In genomic region chr4:13421494-13421893, GRCm38 (mm10) we compare ENCODE assay signal across 20 mouse cellular contexts.
DNase-seq lines count a peak whose midpoint lies in the region; ATAC-seq lines count a peak whose summit lies in the region.
"Had no signal": no experiment of that assay in that cellular context is flagged by ENCODE, and none has a peak within 500 bp of the region (broad histone marks: within the 10 kb centered on the region; RNA-seq: fewer than 3 reads in every experiment).

No protein-coding gene starts in this region.

- H3K4me3 ChIP-seq in intestine, embryonic 16.5 days (ENCODE audit: low read length) = no peak overlapping the region
- H3K4me3 ChIP-seq in forebrain, embryonic 10.5 days = no peak overlapping the region
- H3K4me3 ChIP-seq: forebrain, embryonic 12.5 days; heart, embryonic 12.5 days; midbrain, embryonic 10.5 days; neural tube, embryonic 15.5 days had no signal

- peak; percentile 94 for ATAC-seq in intestine, embryonic 16.5 days
- ATAC-seq: hindbrain, postnatal 0 days had no signal

- H3K9me3 ChIP-seq in intestine, embryonic 16.5 days (ENCODE audit: control insufficient read depth, low read length) = no peaks in the 10 kb centered on the region
- H3K9me3 ChIP-seq in forebrain, embryonic 10.5 days = no peaks in the 10 kb centered on the region
- H3K9me3 ChIP-seq: forebrain, embryonic 12.5 days; heart, embryonic 12.5 days; midbrain, embryonic 10.5 days; neural tube, embryonic 15.5 days had no signal

- no peak overlapping the region for H3K27ac ChIP-seq in intestine, embryonic 16.5 days (ENCODE audit: low read length)
- H3K27ac ChIP-seq in forebrain, embryonic 10.5 days = no peak overlapping the region
- H3K27ac ChIP-seq: forebrain, embryonic 12.5 days; hindbrain, postnatal 0 days; midbrain, embryonic 10.5 days; neural tube, embryonic 15.5 days had no signal

- no peak overlapping the region for H3K4me2 ChIP-seq in intestine, embryonic 16.5 days (ENCODE audit: low read depth, low read length)
- H3K4me2 ChIP-seq: forebrain, embryonic 12.5 days; heart, embryonic 12.5 days; neural tube, embryonic 15.5 days had no signal

- no peaks in the 10 kb centered on the region for H3K27me3 ChIP-seq in intestine, embryonic 16.5 days (replicated peaks; ENCODE audit: control insufficient read depth, insufficient read depth, low read length)
- H3K27me3 ChIP-seq in forebrain, embryonic 10.5 days (ENCODE audit: poor library complexity, severe bottlenecking) = no peaks in the 10 kb centered on the region
- H3K27me3 ChIP-seq: forebrain, embryonic 12.5 days; heart, embryonic 12.5 days; neural tube, embryonic 15.5 days had no signal

- no peaks in the 10 kb centered on the region for H3K4me1 ChIP-seq in intestine, embryonic 16.5 days (ENCODE audit: control insufficient read depth, insufficient read depth, low read length)
- no peaks in the 10 kb centered on the region for H3K4me1 ChIP-seq in forebrain, embryonic 10.5 days
- H3K4me1 ChIP-seq: forebrain, embryonic 12.5 days; heart, embryonic 12.5 days; midbrain, embryonic 10.5 days; neural tube, embryonic 15.5 days had no signal

- peak; percentile 5 for DNase-seq in adrenal gland, postnatal 14 days
- DNase-seq in adrenal gland, postnatal 25 days = no peak
- DNase-seq in 3T3-L1 (ENCODE audit: low read depth, low spot score) = peak; percentile 93
- peak; percentile 71 for DNase-seq in R1 (ENCODE audit: low read depth, low spot score)
- no peak for DNase-seq in gastrocnemius, postnatal 4 days (ENCODE audit: low spot score in 2 of 2)
- DNase-seq in testis, postnatal 10 days (ENCODE audit: low spot score) = no peak
- no peak for DNase-seq in forebrain, embryonic 10.5 days (ENCODE audit: extremely low spot score, low spot score)
- DNase-seq: cerebellum, postnatal 10 days; gastrocnemius, postnatal 14 days; heart, postnatal 4 days; kidney, postnatal 14 days; lung, adult 18-20 months; lung, postnatal 36 days; thymus, postnatal 4 days had no signal

- no peak overlapping the region for H3K9ac ChIP-seq in intestine, embryonic 16.5 days (ENCODE audit: low read depth, low read length)
- H3K9ac ChIP-seq: forebrain, embryonic 12.5 days; heart, embryonic 12.5 days; neural tube, embryonic 15.5 days had no signal

- no peaks in the 10 kb centered on the region for H3K36me3 ChIP-seq in intestine, embryonic 16.5 days (ENCODE audit: control insufficient read depth, insufficient read depth, low read length)
- no peaks in the 10 kb centered on the region for H3K36me3 ChIP-seq in forebrain, embryonic 10.5 days (replicated peaks)
- H3K36me3 ChIP-seq: forebrain, embryonic 12.5 days; heart, embryonic 12.5 days; midbrain, embryonic 10.5 days; neural tube, embryonic 15.5 days had no signal

- 47% methylated on average over 1 of the region's 1 CpGs for WGBS in intestine, embryonic 16.5 days
- WGBS in forebrain, embryonic 10.5 days = 44% methylated on average over 1 of the region's 1 CpGs

Comparison
In these comparisons a context has a peak if more than half of its experiments do, and no peak if none do; other contexts are left out.
1. DNase-seq: peak in adrenal gland, postnatal 14 days (single experiment), 3T3-L1 (single experiment) and R1 (single experiment); none in adrenal gland, postnatal 25 days (single experiment), gastrocnemius, postnatal 4 days (0 of 2), testis, postnatal 10 days (single experiment) and forebrain, embryonic 10.5 days (single experiment).